In the genomic region with DNA sequence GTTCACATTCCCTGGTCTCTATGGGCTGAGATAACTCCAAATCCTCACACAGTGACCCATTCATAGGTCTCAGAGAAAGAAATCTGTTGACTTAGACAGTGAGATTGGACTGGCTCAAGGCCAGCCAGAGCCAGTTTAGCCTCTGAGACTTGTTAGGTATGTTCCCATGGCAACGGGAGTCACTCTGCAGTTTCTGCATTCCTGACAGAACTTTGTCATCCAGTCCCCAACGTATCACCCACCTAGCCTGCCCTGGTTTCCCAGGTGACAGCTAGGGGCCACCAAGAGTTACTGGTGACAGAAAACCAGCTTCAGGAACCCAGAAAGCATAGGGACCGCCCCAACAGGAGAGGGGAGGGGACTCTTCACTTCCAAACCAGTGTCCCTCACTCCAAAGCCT, we compare ENCODE assay signal across 7 mouse cellular contexts. TPM values are rescaled to one million over a fixed set of nuclear protein-coding genes. Genes with fewer than 3 reads are reported as not detected.
A peak's percentile ranks its signal among the peaks of the same experiment; 100 is the strongest.
DNase-seq lines count a peak whose midpoint lies in the region; ATAC-seq and TF ChIP-seq lines count a peak whose summit lies in the region.

No protein-coding gene starts in this region.

- ATAC-seq in lung, embryonic 16.5 days (ENCODE audit: low read depth) = peak; percentile 49; the same call in 1 of the 2 replicates

- no peak for TF ChIP-seq POLR2A in kidney, adult 2 months (IDR thresholded peaks at IDR 0.05; ENCODE audit: low read depth, low read length)
- no peak for TF ChIP-seq POLR2A in small intestine, adult 2 months (IDR thresholded peaks at IDR 0.05; ENCODE audit: low read depth, low read length)

- no peak for TF ChIP-seq CTCF in kidney, adult 2 months (conservative IDR thresholded peaks at IDR 0.05; ENCODE audit: insufficient read depth, insufficient read length, low read depth, low read length)
- TF ChIP-seq CTCF in small intestine, adult 2 months (IDR thresholded peaks at IDR 0.05; ENCODE audit: extremely low read depth, insufficient read length, insufficient replicate concordance, low read depth, low read length) = no peak

- no peaks in the 10 kb centered on the region for H3K36me3 ChIP-seq in lung, embryonic 16.5 days (ENCODE audit: control insufficient read depth, insufficient read depth, low read length)
- H3K36me3 ChIP-seq in kidney, adult 2 months (ENCODE audit: control insufficient read depth, insufficient read depth, low read length) = no peaks in the 10 kb centered on the region
- no peaks in the 10 kb centered on the region for H3K36me3 ChIP-seq in small intestine, adult 2 months (ENCODE audit: control insufficient read depth, insufficient read depth, low read length)

- H3K4me1 ChIP-seq in lung, embryonic 16.5 days (replicated peaks; ENCODE audit: control insufficient read depth, insufficient read depth, low read length) = peaks cover 17% of the 10 kb centered on the region
- H3K4me1 ChIP-seq in kidney, adult 2 months (ENCODE audit: control insufficient read depth, insufficient read depth, low read length) = peaks cover 22% of the 10 kb centered on the region
- H3K4me1 ChIP-seq in small intestine, adult 2 months (ENCODE audit: control insufficient read depth, insufficient read depth, insufficient read length, low read length) = peaks cover 41% of the 10 kb centered on the region

- H3K9ac ChIP-seq in lung, embryonic 16.5 days (ENCODE audit: low read length) = no peak overlapping the region

- WGBS in lung, embryonic 16.5 days = 19% methylated on average over 2 of the region's 3 CpGs
- WGBS in kidney, adult 2 months = 33% methylated on average over 3 of the region's 3 CpGs
- WGBS in small intestine, adult 2 months = 32% methylated on average over 3 of the region's 3 CpGs

- no peak overlapping the region for H3K4me3 ChIP-seq in lung, embryonic 16.5 days (ENCODE audit: low read length)
- no peak overlapping the region for H3K4me3 ChIP-seq in kidney, adult 2 months (ENCODE audit: insufficient read depth, low read depth, low read length)
- H3K4me3 ChIP-seq in small intestine, adult 2 months (ENCODE audit: low read depth, low read length) = no peak overlapping the region

- H3K27ac ChIP-seq in lung, embryonic 16.5 days (ENCODE audit: low read length) = peak overlapping the region; percentile 83
- no peak overlapping the region for H3K27ac ChIP-seq in kidney, adult 2 months (ENCODE audit: insufficient read depth, low read depth, low read length)
- peak overlapping the region; percentile 16; the same call in 1 of the 2 replicates for H3K27ac ChIP-seq in small intestine, adult 2 months (ENCODE audit: insufficient read depth, low read depth, low read length)

- H3K4me2 ChIP-seq in lung, embryonic 16.5 days (ENCODE audit: low read depth, low read length) = no peak overlapping the region

- no peaks in the 10 kb centered on the region for H3K27me3 ChIP-seq in lung, embryonic 16.5 days (ENCODE audit: control insufficient read depth, insufficient read depth, low read depth, low read length)
- no peaks in the 10 kb centered on the region for H3K27me3 ChIP-seq in kidney, adult 2 months (replicated peaks; ENCODE audit: control insufficient read depth, insufficient read depth, low read length)
- no peaks in the 10 kb centered on the region for H3K27me3 ChIP-seq in small intestine, adult 2 months (ENCODE audit: control insufficient read depth, insufficient read depth, low read length)

- no peaks in the 10 kb centered on the region for H3K9me3 ChIP-seq in lung, embryonic 16.5 days (ENCODE audit: control insufficient read depth, low read length)

- no peak for DNase-seq in lung, postnatal 10 days
- DNase-seq in brain, embryonic 18.5 days (ENCODE audit: low read depth, low spot score) = peak; percentile 22
- DNase-seq in kidney, adult 2 months = peak; percentile 68
- no peak for DNase-seq in urinary bladder, postnatal 36 days (ENCODE audit: low spot score in 2 of 2)
- no peak for DNase-seq in urinary bladder, postnatal 4 days (ENCODE audit: low spot score in 2 of 2)

RNA-seq across cellular contexts. Expression of a gene that starts 9.4 kb away (rescaled TPM):
- 402 and 445 TPM in 2 replicates for polyA plus RNA-seq in lung, embryonic 16.5 days (2015; fragmentation: Nextera tagmentation; extraction: Ambion mirVana)
- polyA plus RNA-seq in kidney, adult 2 months (2012; rRNA removed) = 82.8 and 88.0 TPM in 2 replicates
- 1,332 and 3,924 TPM in 2 replicates for polyA plus RNA-seq in small intestine, adult 2 months (2012; rRNA removed)

RNA-seq across cellular contexts. Expression of a gene that starts 14.3 kb away (rescaled TPM):
- polyA plus RNA-seq in lung, embryonic 16.5 days (2015; fragmentation: Nextera tagmentation; extraction: Ambion mirVana) = 263 and 293 TPM in 2 replicates
- 20.7 and 25.0 TPM in 2 replicates for polyA plus RNA-seq in kidney, adult 2 months (2012; rRNA removed)
- 141 and 200 TPM in 2 replicates for polyA plus RNA-seq in small intestine, adult 2 months (2012; rRNA removed)

RNA-seq across cellular contexts. Expression of a gene that starts 59.6 kb away (rescaled TPM):
- polyA plus RNA-seq in lung, embryonic 16.5 days (2015; fragmentation: Nextera tagmentation; extraction: Ambion mirVana) = 0.10 and 0.21 TPM in 2 replicates
- 0.02 TPM in 1 of 2 replicates, not detected in the other for polyA plus RNA-seq in kidney, adult 2 months (2012; rRNA removed)
- polyA plus RNA-seq in small intestine, adult 2 months (2012; rRNA removed) = 0.18 and 0.23 TPM in 2 replicates

RNA-seq across cellular contexts. Expression of a gene that starts 59.9 kb away (rescaled TPM):
- 122 and 123 TPM in 2 replicates for polyA plus RNA-seq in lung, embryonic 16.5 days (2015; fragmentation: Nextera tagmentation; extraction: Ambion mirVana)
- polyA plus RNA-seq in kidney, adult 2 months (2012; rRNA removed) = 92.1 and 124 TPM in 2 replicates
- polyA plus RNA-seq in small intestine, adult 2 months (2012; rRNA removed) = 22.7 and 54.7 TPM in 2 replicates

Comparison
In these comparisons a context has a peak if more than half of its experiments do, and no peak if none do; other contexts are left out.
1. DNase-seq: peak in brain, embryonic 18.5 days (single experiment) and kidney, adult 2 months (single experiment); none in lung, postnatal 10 days (single experiment), urinary bladder, postnatal 36 days (0 of 2) and urinary bladder, postnatal 4 days (0 of 2).